Mouse (Mus musculus) retina, postnatal 1 day (tissue): ENCODE measurements around the gene Hsf2bp.

ENCODE experiments used
- DNase-seq: peaks from one replicate; pipeline ENCODE4 v3.0.0-alpha.2; 2012

Hsf2bp gene

GRCm38 (mm10) chr17:31905201-31905790 is 130.9 kb downstream of the Hsf2bp start:
- no peak for DNase-seq

- DNase-seq = no peak
These were observed 132.1 kb downstream of the Hsf2bp start for GRCm38 (mm10) chr17:31904036-31904435.

GRCm38 (mm10) chr17:31902630-31903198 is 133.4 kb downstream of the Hsf2bp start:
- no peak for DNase-seq

- no peak for DNase-seq
These were observed 134.5 kb downstream of the Hsf2bp start for GRCm38 (mm10) chr17:31901461-31902204.

GRCm38 (mm10) chr17:31898941-31899340 is 137.2 kb downstream of the Hsf2bp start:
- DNase-seq = no peak

- DNase-seq = no peak
These were observed 138.9 kb downstream of the Hsf2bp start for GRCm38 (mm10) chr17:31897186-31897793.

- no peak for DNase-seq
These were observed 139.4 kb downstream of the Hsf2bp start for GRCm38 (mm10) chr17:31896751-31897150.

GRCm38 (mm10) chr17:31896311-31896710 is 139.8 kb downstream of the Hsf2bp start:
- DNase-seq = no peak
